Mouse (Mus musculus): ENCODE results near the gene Pkp3. TPM values are rescaled to one million over a fixed set of nuclear protein-coding genes. Genes with fewer than 3 reads are reported as not detected.

Gene Pkp3
- total RNA-seq, 4 experiments from 2014 or later = 0.19 to 0.35 (median 0.27) TPM

Other genes with a start within 250 kb of the Pkp3 start
- gene Urah, start 243.2 kb upstream of the Pkp3 start, total RNA-seq (2022) = 1 to 10 TPM in 2 of 4 experiments, under 1 TPM in 2; 0.79 to 3.2 (median 1.4) TPM
- gene Scgb1c1, start 232.7 kb upstream of the Pkp3 start, total RNA-seq (2022) = 10 to 100 TPM; 26.3 to 49.2 (median 37.1) TPM
- not detected for gene Odf3, start 230.4 kb upstream of the Pkp3 start, total RNA-seq (2022)
- gene Gm45785, start 221.9 kb upstream of the Pkp3 start, total RNA-seq (2022) = not detected
- gene Ric8a, start 221.3 kb upstream of the Pkp3 start, total RNA-seq (2022) = 10 to 100 TPM; 22.3 to 24.4 (median 23.3) TPM
- 10 to 100 TPM in 1 of 4 experiments, 1 to 10 TPM in 3; 7.9 to 11.8 (median 8.8) TPM for gene Bet1l, start 220.6 kb upstream of the Pkp3 start, total RNA-seq (2022)
- 10 to 100 TPM; 80.4 to 85.4 (median 84.0) TPM for gene Psmd13, start 196.2 kb upstream of the Pkp3 start, total RNA-seq (2022)
- gene Sirt3, start 195.9 kb upstream of the Pkp3 start, total RNA-seq (2022) = 10 to 100 TPM; 67.8 to 72.6 (median 69.6) TPM
- 1,000 to 10,000 TPM; 2,926 to 3,503 (median 3,138) TPM for gene Cox8b, start 177.8 kb upstream of the Pkp3 start, total RNA-seq (2022)
- gene Nlrp6, start 157.3 kb upstream of the Pkp3 start, total RNA-seq (2022) = not detected
- gene Pgghg, start 136.8 kb upstream of the Pkp3 start, total RNA-seq (2022) = 1 to 10 TPM; 3.8 to 5.3 (median 4.3) TPM
- gene Ifitm5, start 127.9 kb upstream of the Pkp3 start, total RNA-seq (2022) = under 1 TPM in 3 of 4 experiments, not detected in 1; 0.35 to 0.72 (median 0.37) TPM
- gene Gm45717, start 122.3 kb upstream of the Pkp3 start, total RNA-seq (2022) = not detected
- 100 to 1,000 TPM in 1 of 4 experiments, 10 to 100 TPM in 3; 86.2 to 101 (median 90.3) TPM for gene Ifitm2, start 122.2 kb upstream of the Pkp3 start, total RNA-seq (2022)
- gene Ifitm1, start 111.0 kb upstream of the Pkp3 start, total RNA-seq (2022) = 1 to 10 TPM; 1.6 to 6.3 (median 5.0) TPM
- gene Ifitm3, start 67.4 kb upstream of the Pkp3 start, total RNA-seq (2022) = 100 to 1,000 TPM in 1 of 4 experiments, 10 to 100 TPM in 3; 83.5 to 104 (median 88.4) TPM
- 1 to 10 TPM in 1 of 4 experiments, not detected in 3; 4.9 TPM for gene Ifitm6, start 60.3 kb upstream of the Pkp3 start, total RNA-seq (2022)
- gene Gm17387, start 49.1 kb upstream of the Pkp3 start, total RNA-seq (2022) = not detected
- gene B4galnt4, start 17.1 kb upstream of the Pkp3 start, total RNA-seq (2022) = not detected
- gene Sigirr, start 22.4 kb downstream of the Pkp3 start, total RNA-seq (2022) = 1 to 10 TPM; 4.8 to 6.5 (median 5.6) TPM
- gene Ano9, start 39.6 kb downstream of the Pkp3 start, total RNA-seq (2022) = under 1 TPM in 3 of 4 experiments, not detected in 1; 0.08 to 0.41 (median 0.14) TPM
- gene Ptdss2, start 44.2 kb downstream of the Pkp3 start, total RNA-seq (2022) = 10 to 100 TPM; 28.0 to 35.8 (median 29.7) TPM
- 10 to 100 TPM; 71.3 to 75.2 (median 72.9) TPM for gene Rnh1, start 94.6 kb downstream of the Pkp3 start, total RNA-seq (2022)
- gene Hras, start 115.8 kb downstream of the Pkp3 start, total RNA-seq (2022) = 100 to 1,000 TPM in 1 of 4 experiments, 10 to 100 TPM in 3; 81.0 to 107 (median 87.7) TPM
- 1 to 10 TPM; 1.8 to 3.4 (median 3.0) TPM for gene Lrrc56, start 115.9 kb downstream of the Pkp3 start, total RNA-seq (2022)
- not detected for gene Lmntd2, start 135.9 kb downstream of the Pkp3 start, total RNA-seq (2022)
- gene Rassf7, start 137.6 kb downstream of the Pkp3 start, total RNA-seq (2022) = under 1 TPM in 3 of 4 experiments, not detected in 1; 0.66 to 0.90 (median 0.73) TPM
- gene Phrf1, start 150.6 kb downstream of the Pkp3 start, total RNA-seq (2022) = 10 to 100 TPM; 26.2 to 38.2 (median 31.9) TPM
- gene Irf7, start 188.3 kb downstream of the Pkp3 start, total RNA-seq (2022) = 1 to 10 TPM; 1.7 to 2.4 (median 2.1) TPM
- not detected for gene Cdhr5, start 198.6 kb downstream of the Pkp3 start, total RNA-seq (2022)
- not detected for gene Sct, start 200.9 kb downstream of the Pkp3 start, total RNA-seq (2022)
- gene Drd4, start 213.8 kb downstream of the Pkp3 start, total RNA-seq (2022) = not detected
- gene Deaf1, start 249.5 kb downstream of the Pkp3 start, total RNA-seq (2022) = 10 to 100 TPM; 10.8 to 14.7 (median 12.7) TPM
- gene Tmem80, start 249.5 kb downstream of the Pkp3 start, total RNA-seq (2022) = 10 to 100 TPM; 13.7 to 16.6 (median 15.5) TPM

Measured in heart, adult 8-10 months (tissue).